Mouse (Mus musculus) megakaryocyte, embryonic 14.5 days (primary cell): ENCODE data around the gene Commd1.

Source experiments
- FLI1 ChIP-seq: IDR thresholded peaks from 2 replicates; pipeline ENCODE4 v1.6.1; 2012; ENCODE audit warnings: low read length, inconsistent platforms, mixed read lengths
- GATA1 ChIP-seq: IDR thresholded peaks from 3 replicates; pipeline ENCODE4 v1.6.1; 2012; ENCODE audit warnings: mixed read lengths, low read length, inconsistent platforms, borderline replicate concordance

DNA sequence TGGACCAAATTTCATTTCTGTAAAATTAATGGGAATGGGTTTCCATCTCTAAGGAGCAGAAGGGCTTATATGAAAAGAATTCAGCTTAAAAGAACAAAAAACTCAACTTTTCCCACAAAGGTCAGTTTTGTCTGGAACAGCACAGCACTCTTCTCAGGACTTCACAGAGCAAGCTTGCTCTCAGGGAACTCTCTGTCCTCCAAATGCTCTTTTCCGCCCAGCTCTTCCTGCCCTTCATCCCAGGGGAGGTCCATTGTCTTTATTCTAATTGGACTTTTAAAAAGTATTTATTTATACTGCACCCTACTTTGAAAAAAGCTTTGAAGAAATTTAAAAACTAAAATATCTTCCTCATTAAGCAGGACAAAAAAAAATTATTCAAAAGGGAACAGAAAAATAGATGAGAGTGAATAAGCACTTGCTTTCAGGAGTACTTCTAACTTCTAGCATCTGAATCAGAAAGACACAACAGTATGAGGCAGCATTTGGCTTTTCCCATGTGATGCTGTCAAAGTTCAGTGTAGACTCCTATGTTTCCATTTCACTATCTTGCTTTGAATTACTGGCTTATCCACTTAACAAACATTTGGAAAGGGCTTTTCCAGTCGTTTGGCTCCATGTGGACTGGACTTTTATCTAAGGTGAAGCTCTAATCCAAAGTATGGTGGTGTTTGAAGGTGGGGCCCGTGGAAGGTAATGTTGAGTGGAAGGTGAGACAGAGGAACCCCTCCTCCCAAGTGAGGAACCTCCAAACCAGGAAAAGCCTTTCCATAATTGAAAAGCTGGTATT lies 101.6 kb downstream of the Commd1 start:
- TF ChIP-seq FLI1: no peak
- no peak for TF ChIP-seq GATA1
